Mouse (Mus musculus) MEL (cell line): ENCODE measurements around the gene Lrig2. TPM values are rescaled to one million over a fixed set of nuclear protein-coding genes. Genes with fewer than 3 reads are reported as not detected.

Experiments
- DNase-seq: peaks from one replicate; pipeline ENCODE4 v3.0.0; 2011; ENCODE audit warnings: low read depth, low spot score
- H3K27ac ChIP-seq: 2 replicates; pipeline ENCODE4 v1.5.1; 2012; ENCODE audit warnings: low read depth, mild to moderate bottlenecking, control low read depth, low read length, moderate library complexity; ENCODE audit not compliant: control insufficient read depth
- H3K27me3 ChIP-seq, 2 experiments: fragments of 150-350 bp in 1 of 2; sonication (generic) in 1 of 2; 2 replicates each; pipeline ENCODE4 v1.6.1; 2012; ENCODE audit warnings: low read length in 2 of 2, mild to moderate bottlenecking in 2 of 2, improper control_type of control experiment in 1 of 2, moderate library complexity in 1 of 2; ENCODE audit not compliant: insufficient read depth in 2 of 2, control insufficient read depth in 1 of 2
- H3K36me3 ChIP-seq, 2 experiments: 2 replicates each; pipeline ENCODE4 v1.6.1; 2012 to 2014; ENCODE audit warnings: low read length in 2 of 2, improper control_type of control experiment in 1 of 2, inconsistent platforms in 1 of 2, mild to moderate bottlenecking in 1 of 2; ENCODE audit not compliant: insufficient read depth in 2 of 2, control insufficient read depth in 1 of 2
- H3K4me1 ChIP-seq, 2 experiments: fragments of 150-350 bp in 1 of 2; sonication (generic) in 1 of 2; 2 replicates each; pipeline ENCODE4 v1.6.1; 2012; ENCODE audit warnings: low read length in 2 of 2, improper control_type of control experiment in 1 of 2, mild to moderate bottlenecking in 1 of 2; ENCODE audit not compliant: insufficient read depth in 2 of 2, control insufficient read depth in 1 of 2
- H3K4me3 ChIP-seq, 2 experiments: fragments of 150-350 bp in 1 of 2; sonication (generic) in 1 of 2; 2 replicates each; pipeline ENCODE4 v1.5.1; 2012; ENCODE audit warnings: low read depth in 2 of 2, low read length in 2 of 2, mild to moderate bottlenecking in 2 of 2, moderate library complexity in 2 of 2, control low read depth in 1 of 2, improper control_type of control experiment in 1 of 2; ENCODE audit not compliant: control insufficient read depth in 1 of 2, insufficient read depth in 1 of 2
- H3K79me2 ChIP-seq: 2 replicates; pipeline ENCODE4 v1.6.1; 2012; ENCODE audit warnings: mild to moderate bottlenecking, low read length, moderate library complexity; ENCODE audit not compliant: control insufficient read depth, poor library complexity, insufficient read depth
- H3K9ac ChIP-seq: 2 replicates; pipeline ENCODE4 v1.6.1; 2012; ENCODE audit warnings: low read depth, mild to moderate bottlenecking, control low read depth, low read length, moderate library complexity; ENCODE audit not compliant: control insufficient read depth, poor library complexity, severe bottlenecking
- H3K9me3 ChIP-seq: fragments of 150-350 bp; sonication (generic); replicated peaks from 2 replicates; pipeline ENCODE4 v1.6.1; 2012; ENCODE audit warnings: mild to moderate bottlenecking, low read length, improper control_type of control experiment, moderate library complexity; ENCODE audit not compliant: insufficient read depth
- BHLHE40 ChIP-seq: IDR thresholded peaks from 2 replicates; pipeline ENCODE4 v1.6.1; 2012; ENCODE audit warnings: low read depth, mild to moderate bottlenecking, inconsistent platforms, low read length, improper control_type of control experiment, borderline replicate concordance
- CHD1 ChIP-seq: IDR thresholded peaks from 2 replicates; pipeline ENCODE4 v1.6.1; 2012; ENCODE audit warnings: low read depth, mild to moderate bottlenecking, inconsistent platforms, low read length, improper control_type of control experiment
- CHD2 ChIP-seq: IDR thresholded peaks from 2 replicates; pipeline ENCODE4 v1.6.1; 2011; ENCODE audit warnings: low read length, improper control_type of control experiment
- E2F4 ChIP-seq: IDR thresholded peaks from 2 replicates; pipeline ENCODE4 v1.6.1; 2011; ENCODE audit warnings: low read depth, low read length, improper control_type of control experiment, borderline replicate concordance
- EP300 ChIP-seq, 2 experiments: IDR thresholded peaks; 2 replicates each; pipeline ENCODE4 v1.6.1; 2011; ENCODE audit warnings: improper control_type of control experiment in 2 of 2, low read length in 2 of 2, low read depth in 1 of 2, mild to moderate bottlenecking in 1 of 2
- GABPA ChIP-seq: IDR thresholded peaks from 2 replicates; pipeline ENCODE4 v1.6.1; 2012; ENCODE audit warnings: low read depth, mild to moderate bottlenecking, inconsistent platforms, low read length, improper control_type of control experiment, moderate library complexity
- MAZ ChIP-seq: IDR thresholded peaks from 2 replicates; pipeline ENCODE4 v1.6.1; 2012; ENCODE audit warnings: low read depth, mild to moderate bottlenecking, inconsistent platforms, low read length, improper control_type of control experiment
- MEF2A ChIP-seq: IDR thresholded peaks from 2 replicates; pipeline ENCODE4 v1.6.1; 2014; ENCODE audit warnings: low read depth, mild to moderate bottlenecking, inconsistent platforms, low read length, improper control_type of control experiment; ENCODE audit not compliant: poor library complexity, insufficient replicate concordance, severe bottlenecking; ENCODE audit errors: extremely low read depth
- MYC ChIP-seq: IDR thresholded peaks from 2 replicates; pipeline ENCODE4 v1.6.1; 2011; ENCODE audit warnings: low read depth, mild to moderate bottlenecking, low read length, improper control_type of control experiment, moderate library complexity
- NELFE ChIP-seq: IDR thresholded peaks from 2 replicates; pipeline ENCODE4 v1.6.1; 2011; ENCODE audit warnings: low read depth, low read length, improper control_type of control experiment
- NRF1 ChIP-seq: IDR thresholded peaks from 2 replicates; pipeline ENCODE4 v1.6.1; 2014; ENCODE audit warnings: low read depth, mild to moderate bottlenecking, inconsistent platforms, low read length, improper control_type of control experiment, moderate library complexity; ENCODE audit not compliant: poor library complexity, insufficient read depth, severe bottlenecking
- TAL1 ChIP-seq: IDR thresholded peaks from 2 replicates; pipeline ENCODE4 v1.6.1; 2012; ENCODE audit warnings: mild to moderate bottlenecking, inconsistent platforms, low read length, moderate library complexity, mixed read lengths
- TCF12 ChIP-seq: IDR thresholded peaks from 2 replicates; pipeline ENCODE4 v1.6.1; 2014; ENCODE audit warnings: low read depth, mild to moderate bottlenecking, inconsistent platforms, low read length, improper control_type of control experiment, moderate library complexity
- USF2 ChIP-seq, 2 experiments: IDR thresholded peaks; 2 replicates each; pipeline ENCODE4 v1.6.1; 2011 to 2012; ENCODE audit warnings: improper control_type of control experiment in 2 of 2, low read length in 2 of 2, borderline replicate concordance in 1 of 2, inconsistent platforms in 1 of 2, low read depth in 1 of 2, mild to moderate bottlenecking in 1 of 2; ENCODE audit not compliant: insufficient read depth in 1 of 2
- ZKSCAN1 ChIP-seq: IDR thresholded peaks from 2 replicates; pipeline ENCODE4 v1.6.1; 2012; ENCODE audit warnings: low read depth, mild to moderate bottlenecking, inconsistent platforms, low read length, improper control_type of control experiment, moderate library complexity
- ZNF384 ChIP-seq: IDR thresholded peaks from 2 replicates; pipeline ENCODE4 v1.6.1; 2012; ENCODE audit warnings: low read depth, mild to moderate bottlenecking, inconsistent platforms, low read length, improper control_type of control experiment
- polyA plus RNA-seq, 2 experiments: library from polyadenylated mRNA; stranded (reverse) in 1 of 2; unstranded in 1 of 2; fragments of >175 nt in 1 of 2; fragments of >200 nt in 1 of 2; gene quantifications; 2 replicates each; pipeline versions ENCODE4 v1.2.1 to v1.2.4; 2012; ENCODE audit warnings: low replicate concordance in 2 of 2, low read depth in 1 of 2; ENCODE audit not compliant: insufficient read length in 2 of 2, insufficient read depth in 1 of 2, missing spikeins in 1 of 2
- total RNA-seq: library from RNA; depleted of rRNA; stranded (reverse); fragments of 300-350 nt; gene quantifications from 2 replicates; pipeline ENCODE4 v1.2.3, GENCODE M21; 2012

Lrig2 gene
- total and polyA plus RNA-seq, 3 experiments, result 4.2 to 4.3 TPM; not detected in 1

GRCm38 (mm10) chr3:104407506-104407905, 104.2 kb downstream of the Lrig2 start:
- no peak overlapping the region for H3K4me3 ChIP-seq
- H3K9me3 ChIP-seq, result no peaks in the 10 kb centered on the region
- H3K36me3 ChIP-seq, result no peaks in the 10 kb centered on the region
- DNase-seq, result no peak
- no peaks in the 10 kb centered on the region for H3K4me1 ChIP-seq
- H3K27me3 ChIP-seq, result peaks cover 0 to 1% of the 10 kb centered on the region in 2 experiments; a peak in 1 of 4 replicates
- TF ChIP-seq TCF12 (no peak), EP300 (IDR thresholded peaks at IDR 0.05; ENCODE audit: low read depth in 1 of 2, low read length in 2 of 2) (no peak), ZKSCAN1 (no peak), MYC (no peak), CHD2 (no peak), MAZ (no peak), GABPA (no peak), ZNF384 (no peak), MEF2A (no peak), BHLHE40 (no peak), CHD1 (no peak), E2F4 (no peak)
- TF ChIP-seq, all 39 proteins: peak for 0
- Histone ChIP-seq H3K9ac (no peak overlapping the region), H3K27ac (no peak overlapping the region), H3K79me2 (no peaks in the 10 kb centered on the region)

GRCm38 (mm10) chr3:104403582-104403981, 108.1 kb downstream of the Lrig2 start:
- TF ChIP-seq USF2 (IDR thresholded peaks at IDR 0.05; ENCODE audit: borderline replicate concordance in 1 of 2, insufficient read depth in 1 of 2, low read depth in 1 of 2, low read length in 2 of 2), result no peak
- TF ChIP-seq NELFE, result no peak
- no peak for TF ChIP-seq TAL1
- Histone ChIP-seq H3K27ac (no peak overlapping the region), H3K4me3 (no peak overlapping the region), H3K9ac (no peak overlapping the region), H3K27me3 (0 out of 4 replicates have a peak, but pooled peaks cover 0 to 1% of the 10 kb centered on the region in 2 experiments), H3K79me2 (no peaks in the 10 kb centered on the region), H3K4me1 (no peaks in the 10 kb centered on the region), H3K9me3 (no peaks in the 10 kb centered on the region), H3K36me3 (no peaks in the 10 kb centered on the region)
- no peak for DNase-seq

GRCm38 (mm10) chr3:104401176-104401575, 110.5 kb downstream of the Lrig2 start:
- Histone ChIP-seq H3K27ac (no peak overlapping the region), H3K9me3 (no peaks in the 10 kb centered on the region), H3K36me3 (no peaks in the 10 kb centered on the region), H3K4me1 (no peaks in the 10 kb centered on the region), H3K4me3 (no peak overlapping the region), H3K9ac (no peak overlapping the region), H3K27me3 (peaks cover 0 to 1% of the 10 kb centered on the region in 2 experiments; a peak in 2 of 4 replicates), H3K79me2 (no peaks in the 10 kb centered on the region)
- DNase-seq, result no peak
- TF ChIP-seq NRF1, result no peak
